Mouse (Mus musculus): ENCODE data around the gene Krtap1-5.

- no peak for TF ChIP-seq CTCF (IDR thresholded peaks at IDR 0.05; ENCODE audit: control insufficient read depth, insufficient read depth, insufficient read length)
- no peak for TF ChIP-seq USF1 (IDR thresholded peaks at IDR 0.05; ENCODE audit: low read depth)
- no peak for TF ChIP-seq MYOD1 (IDR thresholded peaks at IDR 0.05; ENCODE audit: control insufficient read depth, insufficient read length, low read depth)
- no peak for TF ChIP-seq MAX (IDR thresholded peaks at IDR 0.05)
Observed at GRCm38 (mm10) chr11:99573164-99573563, 7.7 kb downstream of the Krtap1-5 start.

All from C2C12 (cell line).